15 mouse cellular contexts compared by ENCODE assay signal in genomic region chr5:112963495-112963894, GRCm38 (mm10).
"Had no signal": no experiment of that assay in that cellular context is flagged by ENCODE, and none has a peak within 500 bp of the region (broad histone marks: within the 10 kb centered on the region; RNA-seq: fewer than 3 reads in every experiment).

No protein-coding gene starts in this region.

- H3K9ac ChIP-seq: neural tube, embryonic 15.5 days; stomach, embryonic 15.5 days had no signal

- DNase-seq: retina, postnatal 1 day; right cerebral cortex, adult 18-20 months; right cerebral cortex, postnatal 14 days; right cerebral cortex, postnatal 25 days; right cerebral cortex, postnatal 4 days; spleen, adult 18-20 months; thymus, adult 18-20 months; thymus, adult 2 months; thymus, postnatal 14 days; thymus, postnatal 25 days; thymus, postnatal 36 days; thymus, postnatal 4 days had no signal

- H3K27ac ChIP-seq: neural tube, embryonic 15.5 days; stomach, embryonic 15.5 days; stomach, postnatal 0 days had no signal

- H3K27me3 ChIP-seq: neural tube, embryonic 15.5 days; stomach, embryonic 15.5 days had no signal

- H3K36me3 ChIP-seq: neural tube, embryonic 15.5 days; stomach, embryonic 15.5 days had no signal

- H3K4me3 ChIP-seq: neural tube, embryonic 15.5 days; stomach, embryonic 15.5 days had no signal

- H3K9me3 ChIP-seq: neural tube, embryonic 15.5 days; stomach, embryonic 15.5 days had no signal

- H3K4me2 ChIP-seq: neural tube, embryonic 15.5 days; stomach, embryonic 15.5 days had no signal
